Mouse (Mus musculus): ENCODE data around the gene Gata1.
"Not testable (repeated sequence)": the region's sequence is repeated elsewhere in the genome, so short reads cannot be mapped to it uniquely, and the experiment has no call there.

Gene Gata1

DNA sequence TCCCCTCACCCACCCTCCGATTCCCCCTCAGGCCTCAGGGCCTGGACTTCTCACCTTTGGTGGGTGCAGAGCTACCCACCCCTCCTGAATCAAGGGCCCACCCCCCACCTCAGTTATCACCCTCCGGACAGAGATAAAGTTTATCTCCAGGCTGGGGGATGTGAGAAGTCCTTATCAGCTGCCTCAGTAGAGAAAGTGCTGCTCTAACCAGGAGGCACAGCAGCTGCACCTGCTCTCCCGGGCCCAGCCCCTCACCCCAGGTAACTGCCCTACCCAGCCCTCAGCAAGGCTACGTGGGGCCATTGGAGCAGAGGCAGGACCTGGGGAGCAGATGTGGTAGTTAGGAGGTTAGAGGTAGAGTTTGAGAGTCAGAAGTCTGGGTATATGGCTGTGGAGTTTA is 11.7 kb downstream of the Gata1 start:
- DNase-seq (ENCODE audit: low spot score in 2 of 2) = no peak

DNA sequence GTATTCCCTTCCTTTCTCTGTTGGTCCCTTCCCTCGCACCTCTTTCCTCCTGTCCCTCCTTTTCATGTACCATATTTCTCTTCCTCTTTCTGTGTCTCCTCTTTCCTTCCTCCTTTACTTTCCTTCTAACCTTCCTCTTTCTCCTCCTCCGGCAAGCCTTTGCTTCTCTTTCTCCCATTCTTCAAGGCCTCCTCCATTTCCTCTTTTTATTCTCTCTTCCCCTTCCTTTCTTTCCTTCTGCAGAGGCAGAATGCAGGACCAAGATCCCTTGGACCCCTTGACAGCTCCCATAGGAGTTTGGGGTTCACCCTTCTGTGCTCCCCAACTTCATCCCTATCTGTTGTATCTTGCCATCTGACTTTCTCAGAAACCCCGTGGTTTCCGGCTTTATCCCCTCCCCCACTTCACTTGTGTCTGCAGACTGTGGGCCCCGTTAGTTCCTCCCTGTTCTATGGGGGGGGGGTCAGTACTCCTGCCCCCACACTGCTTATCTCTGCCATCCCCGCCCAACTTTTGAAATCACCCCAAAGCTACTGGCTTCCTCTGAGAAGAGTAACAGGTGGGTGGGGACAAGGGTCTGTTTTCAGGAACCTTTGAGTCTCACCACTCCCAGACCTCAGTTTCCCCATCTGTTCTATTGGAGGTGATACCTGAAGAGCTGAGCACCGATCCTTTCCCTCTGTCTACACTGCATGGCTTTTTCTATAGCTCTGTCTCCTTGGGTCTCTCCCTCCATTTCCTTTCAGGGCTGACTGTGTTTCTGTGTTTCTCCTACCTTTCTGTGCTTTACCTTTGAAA is 13.8 kb downstream of the Gata1 start:
- no peak for DNase-seq (ENCODE audit: low spot score in 2 of 2)

DNA sequence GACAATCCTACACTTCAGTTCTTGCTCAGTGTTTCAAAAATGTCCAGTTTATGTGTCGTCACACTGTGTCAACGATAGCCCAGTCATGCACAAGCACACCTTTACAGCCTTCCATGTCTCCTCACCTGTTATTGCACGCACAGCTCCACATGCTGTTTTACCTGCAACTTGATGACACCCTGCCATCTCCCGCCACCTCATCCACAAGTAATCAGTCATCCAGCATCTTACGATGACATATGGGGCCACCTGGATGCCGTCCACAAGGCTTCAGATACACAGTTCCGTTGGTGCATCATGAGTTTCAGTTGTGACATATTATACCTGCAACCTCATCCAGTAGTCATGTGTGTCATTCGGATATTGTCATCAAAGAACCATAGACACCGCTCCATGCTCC is 19.0 kb downstream of the Gata1 start:
- no peak for DNase-seq (ENCODE audit: low spot score in 2 of 2)

DNA sequence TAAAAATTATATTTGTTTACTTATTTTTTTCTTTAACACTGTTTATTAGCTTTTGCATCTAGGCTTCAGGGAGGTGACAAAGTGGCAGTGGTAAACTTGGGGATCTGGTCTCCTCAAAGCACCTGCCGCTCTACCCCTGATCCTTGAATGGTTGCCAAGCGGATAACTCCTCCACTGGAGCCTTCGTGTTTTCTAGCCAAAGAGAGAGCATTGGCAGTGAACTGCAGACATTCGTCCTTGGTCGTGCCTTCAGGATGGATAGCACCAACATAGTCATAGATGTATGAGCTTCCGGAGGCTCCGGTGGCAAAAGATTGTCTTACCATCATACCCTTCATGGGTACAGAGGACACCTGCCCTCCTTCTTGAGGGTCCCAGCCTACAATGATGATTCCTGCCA is 27.8 kb downstream of the Gata1 start:
- DNase-seq (ENCODE audit: low spot score in 2 of 2) = no peak

DNA sequence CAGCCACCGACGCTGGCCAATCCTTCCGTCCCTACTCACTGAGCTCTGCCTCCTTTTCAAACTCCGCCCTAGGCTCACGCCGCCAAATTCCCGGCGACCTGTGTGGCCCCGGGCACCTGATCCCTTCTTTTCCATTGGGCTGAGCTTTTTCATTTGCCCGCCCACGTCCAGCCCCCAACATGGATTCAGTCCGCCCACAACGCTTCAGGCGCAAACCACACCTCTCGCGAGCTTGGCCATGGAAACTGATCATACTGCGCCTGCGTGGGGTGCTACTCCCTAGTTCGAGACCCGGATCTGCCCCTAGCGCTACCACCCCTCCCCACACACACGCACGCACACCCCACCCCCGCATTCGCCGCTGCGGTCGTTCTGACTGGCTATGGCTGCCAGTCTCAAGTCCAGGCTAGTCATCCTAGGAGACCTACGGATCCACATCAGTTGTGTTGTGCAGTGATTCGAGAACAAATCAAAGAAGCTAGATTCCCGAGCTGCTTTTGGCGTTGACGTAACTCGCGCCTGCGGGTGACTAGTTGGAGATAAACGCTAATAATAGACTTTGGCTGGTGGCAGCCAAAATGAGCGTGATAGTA is 29.9 kb downstream of the Gata1 start:
- peak; percentile 94 to 96 for DNase-seq (ENCODE audit: low spot score in 2 of 2)

DNA sequence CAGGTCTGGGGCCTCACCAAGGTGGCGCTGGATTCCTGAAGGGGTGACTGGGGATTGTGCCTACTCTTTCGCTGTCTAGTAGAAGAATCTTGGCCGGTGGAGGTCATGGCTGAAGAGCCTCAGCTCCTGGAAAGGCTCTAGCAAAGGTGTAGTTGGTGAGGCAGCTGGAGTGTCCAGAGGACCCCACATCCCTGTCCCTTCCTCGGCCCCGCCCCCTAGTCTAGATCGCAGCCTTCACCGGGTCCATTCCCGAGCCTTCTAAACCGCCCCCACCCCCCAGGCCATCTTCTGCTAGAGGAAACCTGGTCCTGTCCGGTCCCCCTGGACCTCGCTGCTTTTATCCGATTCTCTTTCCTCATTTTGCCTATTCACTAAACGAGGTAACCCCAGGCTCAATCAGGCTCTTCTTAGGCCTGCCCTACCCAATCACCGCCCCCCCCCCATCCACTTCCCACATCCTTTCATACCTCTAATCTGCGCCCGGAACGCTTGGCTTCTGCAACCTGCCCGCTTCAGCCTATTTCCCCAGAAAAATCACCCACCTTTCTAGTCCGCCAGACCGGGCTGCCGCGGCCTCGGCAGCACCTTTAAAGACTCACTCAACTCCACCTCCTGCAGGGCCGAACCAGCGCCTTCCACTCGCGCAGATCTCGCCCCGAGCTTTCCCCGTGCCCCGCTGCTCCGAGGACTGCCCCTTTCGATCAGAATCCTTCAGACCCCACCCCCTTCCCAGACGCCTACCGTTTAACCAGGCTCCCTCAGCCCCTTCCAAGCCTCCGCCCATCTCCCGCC is 30.6 kb downstream of the Gata1 start, which contains the start of gene Hdac6:
TSS of gene Hdac6 (minus strand) at position 782 of the 792 bp plus-strand sequence.
- DNase-seq (ENCODE audit: low spot score in 2 of 2) = peak in 1 of 2 experiments; percentile 2

DNA sequence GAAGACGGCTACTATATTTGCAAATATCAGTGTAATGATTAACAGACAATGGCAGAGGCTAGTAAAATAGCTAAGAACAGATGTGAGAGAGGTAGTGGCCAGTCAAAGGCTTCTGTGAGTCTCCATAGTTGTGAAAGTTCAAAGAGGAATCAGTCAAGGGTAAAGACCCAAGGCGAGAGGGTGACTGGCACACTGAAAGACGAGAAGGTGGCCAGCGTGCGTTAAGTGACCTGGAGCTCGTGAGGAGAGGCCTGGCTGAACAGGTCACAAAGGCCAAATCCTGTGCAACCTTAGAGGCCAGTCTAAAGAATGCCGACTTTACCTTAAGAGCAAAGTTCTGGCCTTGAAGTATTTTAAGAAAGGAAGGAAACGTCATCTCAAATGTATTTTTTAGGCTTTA is 32.3 kb downstream of the Gata1 start:
- DNase-seq (ENCODE audit: low spot score in 2 of 2) = no peak

DNA sequence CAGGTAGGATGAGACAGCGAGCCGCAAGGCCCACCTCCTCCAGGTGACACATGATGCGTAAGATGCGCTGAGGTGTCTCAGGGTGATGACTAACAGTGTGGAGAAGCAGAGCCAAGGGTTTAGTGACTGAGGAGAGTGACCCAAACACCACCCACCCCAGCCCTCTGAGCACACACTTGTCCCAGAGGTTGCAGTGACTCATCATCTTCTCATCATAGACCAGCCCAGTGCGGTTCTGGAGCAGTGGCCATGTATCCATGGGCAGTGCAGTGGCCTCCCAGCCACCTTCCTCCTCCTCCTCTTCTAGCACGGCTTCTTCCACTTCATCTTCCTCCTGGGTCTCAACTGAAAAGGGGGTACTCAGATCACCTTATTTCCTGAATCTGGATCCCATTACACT is 40.2 kb downstream of the Gata1 start:
- DNase-seq (ENCODE audit: low spot score in 2 of 2) = no peak

DNA sequence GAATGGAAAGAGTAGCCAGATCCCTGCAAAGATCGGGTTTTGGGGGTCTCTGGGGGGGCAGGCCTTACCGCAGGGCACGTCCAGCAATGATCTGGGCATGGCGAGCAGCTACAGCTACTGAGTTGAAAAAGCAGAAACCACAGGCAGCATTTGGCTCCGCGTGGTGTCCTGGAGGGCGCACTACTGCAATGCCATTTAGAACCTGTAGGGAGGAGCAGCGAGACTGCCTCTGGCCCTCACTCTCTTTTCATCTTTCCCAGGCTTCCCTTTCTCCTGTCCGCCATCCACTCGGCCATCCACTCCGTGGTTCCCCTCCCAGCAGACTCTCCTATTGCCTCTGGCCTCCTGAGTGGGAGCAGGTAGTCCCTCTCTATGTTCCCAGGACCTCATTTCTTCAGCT is 41.0 kb downstream of the Gata1 start:
- no peak for DNase-seq (ENCODE audit: low spot score in 2 of 2)

DNA sequence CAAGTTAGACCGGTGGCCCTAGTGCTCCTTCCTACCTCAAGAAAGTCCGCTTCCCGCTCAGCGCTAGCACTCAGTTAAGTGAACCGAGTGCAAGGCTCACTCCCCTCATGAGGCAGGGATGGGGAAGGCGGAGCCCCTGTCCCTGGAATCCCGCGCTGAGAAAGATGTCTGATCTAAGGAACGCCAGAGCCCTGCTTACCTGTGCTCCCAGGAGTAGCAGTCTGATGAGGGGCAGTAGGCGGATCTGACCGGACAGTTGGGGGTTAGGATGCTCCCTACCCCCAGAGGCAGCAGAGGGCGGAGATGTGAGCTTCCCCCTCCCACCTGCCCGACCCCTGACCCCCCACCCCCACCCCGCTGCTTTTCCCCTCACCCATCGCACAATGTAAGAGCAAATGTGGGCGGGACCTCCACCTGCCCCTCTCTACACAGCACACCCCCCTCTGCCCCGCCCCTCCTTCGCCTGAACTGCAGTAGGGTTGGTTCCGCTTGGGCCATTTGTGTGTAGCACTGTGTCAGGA is 49.5 kb downstream of the Gata1 start, which contains the start of gene Eras:
TSS of gene Eras (minus strand) at position 338 of the 521 bp plus-strand sequence.
- no peak for DNase-seq (ENCODE audit: low spot score in 2 of 2)

DNA sequence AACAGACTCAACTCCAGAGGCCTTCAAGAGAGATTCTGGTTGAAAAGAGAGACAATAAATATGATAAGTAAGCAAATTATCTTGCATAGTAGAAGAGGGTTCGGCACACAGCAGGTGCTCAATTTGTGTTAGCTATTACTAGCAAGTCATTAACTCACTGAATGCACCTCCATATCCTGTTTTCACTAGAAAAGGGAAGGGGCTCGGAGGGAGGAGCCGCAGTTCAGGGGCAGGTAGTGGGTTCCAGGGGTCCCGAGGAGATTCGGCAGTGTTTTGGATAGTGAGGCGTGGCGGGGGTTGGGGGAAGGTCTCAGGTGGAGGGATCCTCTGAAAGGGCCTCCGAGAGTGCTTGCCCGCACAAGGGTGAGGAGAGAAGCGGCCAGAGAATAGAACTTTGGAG is 50.8 kb downstream of the Gata1 start:
- no peak for DNase-seq (ENCODE audit: low spot score in 2 of 2)

DNA sequence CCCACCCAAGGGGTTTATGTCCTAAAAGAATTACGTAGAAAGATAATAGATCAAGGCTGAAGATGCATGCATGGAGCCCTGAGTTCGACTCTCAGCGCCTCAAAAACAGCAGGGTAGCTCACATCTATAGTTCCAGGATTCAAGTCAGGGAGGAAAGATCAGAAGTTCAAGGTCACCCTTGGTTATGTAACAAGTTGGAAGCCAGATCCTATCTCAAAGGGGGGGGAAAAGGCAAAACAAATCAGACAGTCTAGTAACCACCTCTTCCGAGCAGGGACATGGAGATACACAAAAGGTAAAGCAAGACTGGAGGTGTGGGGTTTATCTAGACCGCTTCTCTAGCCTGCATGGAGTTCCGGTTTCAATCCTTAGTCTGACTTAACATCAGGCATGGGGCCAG is 51.6 kb downstream of the Gata1 start:
- no peak for DNase-seq (ENCODE audit: low spot score in 2 of 2)

DNA sequence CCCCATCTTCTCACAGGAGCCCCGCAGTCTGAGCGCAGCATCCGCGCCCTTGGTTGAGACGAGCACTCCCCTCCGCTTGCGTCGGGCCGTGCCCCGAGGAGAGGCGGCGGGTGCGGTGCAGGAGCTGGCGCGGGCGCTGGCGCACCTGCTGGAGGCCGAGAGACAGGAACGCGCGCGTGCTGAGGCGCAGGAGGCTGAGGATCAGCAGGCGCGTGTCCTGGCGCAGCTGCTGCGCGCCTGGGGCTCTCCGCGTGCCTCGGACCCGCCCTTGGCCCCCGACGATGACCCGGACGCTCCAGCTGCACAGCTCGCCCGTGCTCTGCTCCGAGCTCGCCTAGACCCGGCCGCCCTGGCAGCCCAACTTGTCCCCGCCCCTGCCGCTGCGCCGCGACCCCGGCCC is 55.8 kb downstream of the Gata1 start:
- no peak for DNase-seq (ENCODE audit: low spot score in 2 of 2)

DNA sequence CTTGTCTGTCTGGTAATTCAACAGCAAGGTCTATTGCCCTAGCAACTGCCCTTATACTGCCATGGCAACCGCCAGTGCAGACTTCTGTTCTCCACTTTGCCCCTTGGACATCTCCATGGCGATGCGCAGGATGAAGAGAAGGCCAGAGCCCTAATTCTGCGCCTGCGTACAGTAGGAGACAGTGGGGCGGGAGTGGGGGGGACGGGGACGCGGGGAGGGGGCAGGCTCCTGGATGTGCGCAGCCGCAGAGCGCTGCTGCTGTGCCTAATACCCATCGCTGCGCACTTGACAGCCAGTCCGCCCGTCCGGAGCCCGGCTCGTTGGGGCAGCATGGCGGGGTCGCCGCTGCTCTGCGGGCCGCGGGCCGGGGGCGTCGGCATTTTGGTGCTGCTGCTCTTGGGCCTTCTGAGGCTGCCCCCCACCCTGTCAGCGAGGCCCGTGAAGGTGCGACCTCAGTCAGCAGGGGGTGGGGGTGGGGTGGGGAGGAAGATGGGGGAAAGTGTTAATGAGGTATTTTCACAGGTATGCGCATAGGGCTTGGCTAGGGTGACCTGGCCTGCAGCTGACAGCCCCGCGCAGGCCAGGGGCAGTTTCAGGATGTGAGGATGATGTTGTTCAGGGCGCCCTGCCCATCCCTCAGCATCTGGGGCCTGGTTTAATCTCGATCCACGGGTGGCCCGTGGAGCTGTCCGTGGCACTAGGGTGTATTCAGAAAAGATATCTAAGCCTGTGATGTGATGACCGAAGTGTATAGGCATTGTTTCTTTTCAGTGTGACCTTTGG is 58.1 kb downstream of the Gata1 start, which contains the start of gene Pcsk1n:
TSS of gene Pcsk1n (plus strand) at position 222 of the 783 bp plus-strand sequence.
- no peak for DNase-seq (ENCODE audit: low spot score in 2 of 2)

DNA sequence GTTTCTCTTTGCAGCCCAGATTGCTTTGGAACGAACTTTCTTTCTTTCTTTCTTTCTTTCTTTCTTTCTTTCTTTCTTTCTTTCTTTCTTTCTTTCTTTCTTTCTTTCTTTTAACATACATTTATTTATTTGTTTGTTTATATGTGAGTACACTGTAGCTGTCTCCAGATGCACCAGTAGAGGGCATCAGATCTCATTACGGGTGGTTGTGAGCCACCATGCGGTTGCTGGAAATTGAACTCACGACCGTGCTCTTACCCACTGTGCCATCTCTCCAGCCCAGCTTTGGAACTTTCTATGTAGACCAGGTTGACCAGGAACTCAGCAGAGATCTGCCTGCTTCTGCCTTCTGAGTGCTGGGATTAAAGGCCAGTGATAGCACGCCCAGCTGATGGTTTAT is 59.9 kb downstream of the Gata1 start:
- not testable (repeated sequence) for DNase-seq (ENCODE audit: low spot score in 2 of 2)

DNA sequence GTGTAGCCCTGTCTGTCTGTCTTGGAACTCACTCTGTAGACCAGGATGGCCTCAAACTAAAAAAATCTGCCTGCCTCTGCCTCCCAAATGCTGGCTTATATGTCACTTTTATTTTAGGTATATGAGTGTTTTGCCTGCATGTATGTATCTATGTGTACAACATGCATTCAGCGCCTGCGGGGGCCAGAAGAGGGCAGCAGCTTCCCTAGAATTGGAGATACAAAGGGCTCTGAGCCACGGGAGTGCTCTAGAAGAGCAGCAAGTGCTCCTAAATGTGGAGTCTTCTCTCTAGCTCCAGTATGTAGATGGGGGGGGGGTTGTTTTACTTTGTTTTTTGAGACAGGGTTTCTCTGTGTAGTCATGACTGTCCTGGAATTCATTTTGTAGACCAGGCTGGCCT is 62.2 kb downstream of the Gata1 start:
- DNase-seq (ENCODE audit: low spot score in 2 of 2) = peak in 1 of 2 experiments; percentile 12

DNA sequence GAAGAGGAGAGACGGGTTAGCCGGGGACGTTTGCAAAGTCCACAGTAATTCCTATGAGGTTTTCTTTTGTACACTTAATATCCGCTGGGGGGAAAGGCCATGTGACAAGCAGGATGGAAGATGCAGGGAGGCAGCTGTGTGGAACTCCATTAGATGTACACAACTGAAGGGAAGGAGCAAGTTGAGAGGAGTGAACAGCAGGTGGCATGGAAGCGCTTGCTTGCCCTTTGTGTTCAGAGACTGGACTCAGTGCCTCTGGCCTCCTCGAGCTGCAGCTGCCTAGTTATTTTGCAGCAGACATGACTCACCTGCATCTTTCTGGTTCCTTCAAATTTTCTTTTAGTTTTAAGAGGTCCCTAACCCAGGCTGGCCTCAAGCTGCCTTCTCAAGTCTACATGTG is 67.4 kb downstream of the Gata1 start:
- DNase-seq (ENCODE audit: low spot score in 2 of 2) = no peak
